In genomic region chr14:44077785-44078341, GRCm38 (mm10) we compare ENCODE assay signal across 31 mouse cellular contexts. TPM values are rescaled to one million over a fixed set of nuclear protein-coding genes. Genes with fewer than 3 reads are reported as not detected.
DNase-seq lines count a peak whose midpoint lies in the region; ATAC-seq and TF ChIP-seq lines count a peak whose summit lies in the region.
"Not testable (repeated sequence)": the region's sequence is repeated elsewhere in the genome, so short reads cannot be mapped to it uniquely, and the experiment has no call there.
"Had no signal": no experiment of that assay in that cellular context is flagged by ENCODE, and none has a peak within 500 bp of the region (broad histone marks: within the 10 kb centered on the region; RNA-seq: fewer than 3 reads in every experiment).

No protein-coding gene starts in this region.

- not testable (repeated sequence) for H3K27ac ChIP-seq in intestine, postnatal 0 days (ENCODE audit: low read depth, low read length); liver, embryonic 15.5 days (replicated peaks); lung, postnatal 0 days (ENCODE audit: low read length)

- H3K9ac ChIP-seq in intestine, postnatal 0 days (ENCODE audit: low read depth, low read length); liver, embryonic 15.5 days; lung, postnatal 0 days (replicated peaks; ENCODE audit: low read depth): not testable (repeated sequence)

- H3K4me1 ChIP-seq in intestine, postnatal 0 days (replicated peaks; ENCODE audit: control insufficient read depth, insufficient read depth, low read length); liver, embryonic 15.5 days (replicated peaks); lung, postnatal 0 days (ENCODE audit: insufficient read depth, low read depth, low read length): not testable (repeated sequence)

- not testable (repeated sequence) for H3K27me3 ChIP-seq in intestine, postnatal 0 days (replicated peaks; ENCODE audit: control insufficient read depth, insufficient read depth, low read length); liver, embryonic 15.5 days; lung, postnatal 0 days (replicated peaks; ENCODE audit: insufficient read depth, low read length)

- not testable (repeated sequence) for TF ChIP-seq CTCF in intestine, postnatal 0 days (IDR thresholded peaks at IDR 0.05; ENCODE audit: low read depth); lung, postnatal 0 days (IDR thresholded peaks at IDR 0.05)

- 0 out of 2 replicates have a peak, but pooled peaks have one; percentile 32 for ATAC-seq in common myeloid progenitor, adult 5-6 weeks (replicated peaks; ENCODE audit: low read depth, poor library complexity, severe bottlenecking)
- ATAC-seq in intestine, postnatal 0 days = peak; percentile 38; the same call in 1 of the 2 replicates
- peak; percentile 40; the same call in 1 of the 2 replicates for ATAC-seq in liver, embryonic 15.5 days (ENCODE audit: insufficient read depth)
- ATAC-seq in lung, postnatal 0 days = peak; percentile 62
- peak; percentile 63 for ATAC-seq in megakaryocyte progenitor cell, adult 5-6 weeks (replicated peaks; ENCODE audit: poor library complexity)

- 46% methylated on average over 5 of the region's 5 CpGs for WGBS in intestine, postnatal 0 days
- WGBS in liver, embryonic 15.5 days (ENCODE audit: insufficient replicate concordance) = 40% methylated on average over 5 of the region's 5 CpGs
- 48% methylated on average over 5 of the region's 5 CpGs for whole genome bisulfite sequencing in lung, postnatal 0 days

- not testable (repeated sequence) for H3K36me3 ChIP-seq in intestine, postnatal 0 days (ENCODE audit: control insufficient read depth, insufficient read depth); liver, embryonic 15.5 days (replicated peaks); lung, postnatal 0 days (ENCODE audit: insufficient read depth, low read length)

- not testable (repeated sequence) for H3K4me3 ChIP-seq in intestine, postnatal 0 days (ENCODE audit: low read depth, low read length); liver, embryonic 15.5 days (replicated peaks); lung, postnatal 0 days (ENCODE audit: low read depth, low read length)

- not testable (repeated sequence) for H3K4me2 ChIP-seq in intestine, postnatal 0 days (replicated peaks; ENCODE audit: low read depth); liver, embryonic 15.5 days; lung, postnatal 0 days (replicated peaks; ENCODE audit: low read depth, low read length)

- not testable (repeated sequence) for H3K9me3 ChIP-seq in intestine, postnatal 0 days (ENCODE audit: control insufficient read depth); liver, embryonic 15.5 days (replicated peaks); lung, postnatal 0 days (ENCODE audit: low read length)

- not testable (repeated sequence) for TF ChIP-seq EP300 in lung, postnatal 0 days (IDR thresholded peaks at IDR 0.05)

- DNase-seq in gastrocnemius, postnatal 25 days = peak; percentile 4
- DNase-seq in kidney, adult 9 months = peak; percentile 56
- DNase-seq in lung, postnatal 0 days (ENCODE audit: low spot score) = peak; percentile 15

RNA-seq across cellular contexts. Expression of gene Ear2, which starts 24.6 kb away (rescaled TPM):
- 6.4 and 7.2 TPM in 2 replicates for total RNA-seq in common myeloid progenitor, adult 5-6 weeks (2017)
- total RNA-seq in gastrocnemius, postnatal 25 days (2021) = under 1 TPM in 1 of 2 experiments, not detected in 1; 0.40 TPM
- 0.22 TPM in 2 replicates for polyA plus RNA-seq in intestine, postnatal 0 days (2015; fragmentation: Nextera tagmentation; extraction: Ambion mirVana)
- 14.2 and 20.2 TPM in 2 replicates for polyA plus RNA-seq in liver, embryonic 15.5 days (2015; fragmentation: Nextera tagmentation; extraction: Ambion mirVana)
- 119 and 146 TPM in 2 replicates for polyA plus RNA-seq in lung, postnatal 0 days (2015; fragmentation: Nextera tagmentation; extraction: Ambion mirVana)
- total RNA-seq in megakaryocyte progenitor cell, adult 5-6 weeks (2015) = 8.2 and 25.7 TPM in 2 replicates
- total RNA-seq in megakaryocyte progenitor cell, adult 5-6 weeks (2017) = 11.1 and 20.4 TPM in 2 replicates
- total RNA-seq: forebrain, postnatal 0 days; layer of hippocampus, adult 8-10 months; layer of hippocampus, postnatal 25 days; left cerebral cortex, adult 8-10 months had no signal
- polyA plus RNA-seq: embryonic facial prominence, embryonic 13.5 days; erythroblast, embryonic 14.5 days; forebrain, embryonic 12.5 days; forebrain, postnatal 0 days; heart, embryonic 12.5 days; hindbrain, embryonic 13.5 days; limb, embryonic 13.5 days; midbrain, embryonic 13.5 days; neural tube, embryonic 14.5 days had no signal

RNA-seq across cellular contexts. Expression of gene Gm3327, which starts 45.8 kb away (rescaled TPM):
- not detected in 2 replicates for total RNA-seq in common myeloid progenitor, adult 5-6 weeks (2017)
- total RNA-seq in gastrocnemius, postnatal 25 days (2021) = not detected
- not detected in 2 replicates for polyA plus RNA-seq in intestine, postnatal 0 days (2015; fragmentation: Nextera tagmentation; extraction: Ambion mirVana)
- not detected in 2 replicates for polyA plus RNA-seq in liver, embryonic 15.5 days (2015; fragmentation: Nextera tagmentation; extraction: Ambion mirVana)
- not detected in 2 replicates for polyA plus RNA-seq in lung, postnatal 0 days (2015; fragmentation: Nextera tagmentation; extraction: Ambion mirVana)
- total RNA-seq in megakaryocyte progenitor cell, adult 5-6 weeks (2015) = not detected in 2 replicates
- not detected in 2 replicates for total RNA-seq in megakaryocyte progenitor cell, adult 5-6 weeks (2017)
- total RNA-seq: adrenal gland, postnatal 25 days; forebrain, postnatal 0 days; gastrocnemius, postnatal 14 days; heart, adult 2 months; heart, postnatal 4 days; layer of hippocampus, adult 8-10 months; layer of hippocampus, postnatal 25 days; left cerebral cortex, adult 8-10 months; left cerebral cortex, postnatal 36 days; megakaryocyte-erythroid progenitor cell, adult 5-6 weeks had no signal
- polyA plus RNA-seq: embryonic facial prominence, embryonic 13.5 days; erythroblast, embryonic 14.5 days; forebrain, embryonic 12.5 days; forebrain, postnatal 0 days; heart, adult 2 months; heart, embryonic 12.5 days; heart, postnatal 0 days; hindbrain, embryonic 13.5 days; kidney, embryonic 15.5 days; limb, embryonic 13.5 days; liver, embryonic 13.5 days; midbrain, embryonic 13.5 days; neural tube, embryonic 14.5 days; small intestine, adult 2 months; stomach, embryonic 14.5 days; thymus, postnatal 0 days had no signal

Comparison
In these comparisons a context has a peak if more than half of its experiments do, and no peak if none do; other contexts are left out.
1. DNase-seq: peak in every context shown above with its lines; median percentile 56 in kidney, adult 9 months; 15 in lung, postnatal 0 days; 4 in gastrocnemius, postnatal 25 days.